Mouse (Mus musculus) megakaryocyte-erythroid progenitor cell, adult 5-6 weeks (primary cell): ENCODE measurements around the gene Aacs. TPM values are rescaled to one million over a fixed set of nuclear protein-coding genes. Genes with fewer than 3 reads are reported as not detected.
"Not testable (repeated sequence)": the region's sequence is repeated elsewhere in the genome, so short reads cannot be mapped to it uniquely, and the experiment has no call there.

Experiments used
- ATAC-seq: replicated peaks from 2 replicates; pipeline ENCODE4 v1.8.0; 2016; ENCODE audit warnings: mild to moderate bottlenecking, inconsistent platforms; ENCODE audit not compliant: severe bottlenecking, poor library complexity, low FRiP score, low TSS enrichment
- total RNA-seq, 2 experiments: library from RNA; stranded (forward) in 1 of 2; stranded (reverse) in 1 of 2; fragments of 200-1000, 215-1000 nt in 1 of 2; fragments of >200 nt in 1 of 2; fragmentation: Nextera tagmentation in 1 of 2; gene quantifications; 2 replicates each; pipeline ENCODE4 v1.2.3; 2014 to 2017

Aacs gene
- total RNA-seq, 2 experiments from 2014 or later: 3.2 to 8.4 TPM

DNA sequence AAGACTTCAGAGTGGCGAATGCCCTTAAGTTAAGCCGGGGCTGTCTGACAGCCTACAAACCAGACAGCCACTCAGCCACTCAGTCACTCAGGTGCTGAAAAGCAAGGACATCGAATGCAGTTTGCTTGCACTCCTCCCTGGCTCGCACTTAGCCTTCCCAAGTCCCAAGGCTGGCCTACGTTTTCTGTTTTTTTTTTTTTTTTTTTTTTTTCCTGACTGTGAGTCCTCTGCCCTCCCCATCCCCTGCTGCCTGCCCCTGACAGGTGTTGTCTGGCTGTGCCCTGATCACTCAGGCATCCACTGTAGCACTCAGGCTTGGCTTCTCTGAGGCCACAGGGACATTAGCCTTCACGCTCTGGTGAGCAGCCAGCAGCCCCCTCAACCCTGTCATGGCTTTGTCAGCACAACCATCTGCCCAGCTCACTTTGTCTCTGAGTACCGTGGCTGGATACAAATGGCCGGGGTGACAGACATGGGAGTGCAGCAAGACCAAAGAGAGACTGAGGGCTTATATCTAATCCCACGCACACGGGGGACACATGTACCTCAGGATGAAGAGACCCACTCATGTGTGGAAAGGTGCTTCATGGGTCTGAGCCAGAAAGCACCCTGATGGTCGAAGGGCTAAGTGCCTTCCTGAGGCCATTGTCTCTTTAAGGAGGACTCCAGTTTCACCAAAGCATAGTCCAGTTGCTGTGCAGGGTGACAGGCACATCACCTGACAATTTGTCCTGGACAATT, 11.9 kb downstream of the Aacs start:
- ATAC-seq: no peak

DNA sequence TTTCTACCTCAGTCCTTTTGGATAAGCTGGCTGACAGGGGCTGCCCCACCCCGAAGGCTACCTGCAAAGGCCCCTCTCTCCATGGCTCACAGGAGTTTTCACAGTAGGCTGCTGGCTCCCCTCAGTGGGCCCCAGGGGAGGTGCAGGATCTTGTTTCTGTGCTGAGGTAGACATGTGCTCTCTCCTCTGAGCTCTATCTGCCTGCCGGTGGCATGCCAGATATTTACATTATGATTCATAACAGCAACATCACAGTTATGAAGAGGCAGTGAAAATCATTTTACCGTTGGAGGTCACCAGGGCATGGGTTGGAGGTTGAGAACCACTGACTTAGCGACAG, 12.5 kb downstream of the Aacs start:
- peak; percentile 54; the same call in 1 of the 2 replicates for ATAC-seq

DNA sequence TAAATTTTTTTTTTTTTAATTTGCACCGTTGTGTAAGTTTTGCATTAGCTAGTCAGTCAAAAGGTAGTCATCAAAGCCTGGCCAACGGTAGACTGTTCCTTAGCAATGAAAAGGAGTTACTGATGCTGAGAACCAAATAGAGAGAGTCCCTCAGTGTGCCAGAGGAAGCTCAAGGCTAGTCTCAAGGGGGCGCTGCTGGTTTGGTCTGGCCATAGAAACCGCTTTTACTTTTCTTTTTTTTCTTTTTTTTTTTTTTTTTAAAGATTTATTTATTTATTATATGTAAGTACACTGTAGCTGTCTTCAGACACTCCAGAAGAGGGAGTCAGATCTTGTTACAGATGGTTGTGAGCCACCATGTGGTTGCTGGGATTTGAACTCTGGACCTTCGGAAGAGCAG, 13.3 kb downstream of the Aacs start:
- ATAC-seq: not testable (repeated sequence)

DNA sequence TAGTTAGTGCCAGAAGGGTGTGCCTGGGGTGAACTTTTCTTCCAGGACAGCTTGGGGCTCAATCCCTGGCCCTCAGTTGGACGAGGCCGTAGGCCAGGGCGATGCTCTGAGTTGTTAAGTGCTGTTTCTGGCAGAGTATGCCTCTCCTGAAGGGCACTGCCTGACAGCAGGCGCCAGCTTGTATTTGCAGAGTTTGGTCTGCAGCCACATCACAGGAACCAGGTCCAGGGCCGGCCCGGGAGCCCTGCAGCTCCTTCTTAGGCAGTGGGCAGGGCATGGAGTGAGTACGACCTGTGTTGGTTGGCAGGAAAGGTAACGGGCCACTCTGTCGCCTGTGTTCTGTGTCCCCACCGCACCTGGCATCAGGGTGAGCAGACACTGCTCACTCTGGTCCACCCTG, 15.5 kb downstream of the Aacs start:
- ATAC-seq: no peak

DNA sequence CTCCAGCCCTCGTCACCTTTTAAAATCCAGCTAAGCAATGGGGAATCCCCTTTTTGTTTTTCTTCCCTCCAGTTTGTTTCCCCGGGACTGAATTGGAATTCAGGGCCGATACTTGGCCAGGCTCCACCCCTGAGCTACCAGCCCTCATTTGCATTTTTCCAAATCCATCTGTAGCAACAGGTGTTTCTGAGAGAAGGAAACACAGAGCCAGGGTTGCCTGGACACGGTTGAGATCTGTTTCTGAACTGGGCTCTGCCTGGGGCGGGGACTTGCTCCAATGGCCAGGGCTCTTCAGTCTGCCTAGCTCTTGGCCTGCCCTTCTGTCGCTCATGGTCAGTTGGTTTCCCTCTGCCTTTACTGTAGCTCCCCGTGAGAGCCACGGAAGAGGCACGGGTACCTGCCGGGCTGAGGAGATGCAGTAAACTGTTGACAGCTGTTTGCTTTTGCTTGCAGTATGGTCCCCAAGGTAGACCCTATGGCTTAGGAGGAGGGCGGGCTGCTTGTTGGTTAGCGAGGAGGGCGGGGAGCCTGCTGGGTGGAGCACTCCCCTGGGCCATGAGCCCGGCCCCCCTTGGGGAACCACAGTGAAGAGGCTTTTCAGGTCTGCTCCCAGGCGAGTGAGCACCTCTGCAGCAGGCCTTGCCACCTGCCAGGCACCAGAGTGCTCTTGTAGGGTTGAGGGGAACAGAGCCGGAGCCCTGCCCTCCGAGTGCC, 16.9 kb downstream of the Aacs start:
- no peak for ATAC-seq

DNA sequence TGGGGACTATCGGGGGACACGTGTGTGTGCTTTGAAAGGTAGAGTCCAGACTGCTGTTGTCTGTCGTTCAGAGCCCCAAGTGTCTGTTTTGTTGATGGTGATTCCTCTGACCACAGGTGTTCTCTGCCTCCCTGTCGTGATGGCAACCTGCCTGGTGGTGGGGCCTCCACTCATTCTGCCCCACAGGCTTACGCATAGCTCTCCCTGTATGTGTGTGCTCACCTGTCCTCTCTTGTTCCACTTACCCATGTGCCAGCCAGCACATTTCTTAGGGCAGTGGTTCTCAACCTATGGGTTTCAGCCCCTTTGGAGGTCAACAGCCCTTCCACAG, 17.4 kb downstream of the Aacs start:
- no peak for ATAC-seq

GRCm38 (mm10) chr5:125495655-125496054, 20.0 kb downstream of the Aacs start:
- ATAC-seq: no peak

DNA sequence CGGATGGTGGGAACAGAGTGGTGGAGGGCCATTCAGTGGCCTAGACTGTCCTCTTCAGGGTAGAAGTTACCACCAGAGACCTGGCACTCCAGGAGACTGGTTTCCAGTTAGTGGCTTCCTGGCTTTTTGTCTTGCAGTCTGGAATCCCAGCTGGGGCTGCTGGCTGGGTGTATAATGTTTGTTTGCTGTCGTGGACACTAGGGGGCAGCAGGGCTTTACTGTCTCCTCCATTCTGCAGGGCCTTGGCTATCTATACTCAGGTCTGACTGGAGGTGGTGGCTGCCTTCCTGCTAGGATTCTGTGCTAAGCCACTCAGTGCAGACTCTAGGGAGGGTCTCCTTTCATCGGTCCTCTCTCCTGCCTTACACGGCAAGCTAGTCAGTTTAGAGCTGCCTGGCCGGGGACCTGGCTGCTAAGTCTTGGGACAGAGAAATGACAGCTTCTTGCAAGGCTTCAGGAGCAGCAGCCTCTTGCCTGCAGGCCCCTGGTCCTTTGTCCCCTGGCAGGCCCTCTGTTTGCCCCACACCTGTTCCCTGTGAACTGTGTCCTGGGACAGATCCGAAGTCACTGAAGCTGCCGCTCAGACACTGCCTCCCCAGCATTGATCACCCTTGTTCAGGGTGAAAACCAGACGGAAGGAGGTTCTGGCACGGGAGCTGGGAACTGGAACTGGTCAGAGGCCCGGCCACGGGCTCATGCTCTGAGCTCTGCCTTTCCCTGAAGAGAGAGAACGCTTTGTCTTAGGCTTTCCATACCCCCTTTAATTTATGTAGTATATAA, 22.4 kb downstream of the Aacs start:
- ATAC-seq: peak; percentile 93

- ATAC-seq: no peak
Measured at GRCm38 (mm10) chr5:125501505-125501904, 25.9 kb downstream of the Aacs start.

- no peak for ATAC-seq
Measured at GRCm38 (mm10) chr5:125502186-125502585, 26.6 kb downstream of the Aacs start.

DNA sequence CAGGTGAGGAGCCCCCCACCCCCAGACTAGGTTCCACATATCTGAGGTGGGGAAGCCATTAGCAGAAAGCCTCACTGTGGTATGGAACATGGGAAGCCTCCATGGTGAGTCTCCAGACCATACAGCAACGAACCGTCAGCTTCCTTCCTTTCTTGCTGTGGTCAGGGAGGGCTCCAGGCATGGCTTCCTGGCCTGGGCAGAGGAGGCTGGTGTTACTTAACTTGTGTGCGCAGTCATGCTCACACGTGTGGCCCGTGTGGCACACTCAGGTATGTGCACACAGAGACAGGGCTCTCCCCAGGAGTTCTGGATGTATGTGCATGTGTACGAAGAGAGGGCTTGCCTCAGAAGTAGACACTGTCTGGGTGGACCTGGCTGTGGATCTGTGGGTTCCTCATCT, 28.0 kb downstream of the Aacs start:
- ATAC-seq: no peak

DNA sequence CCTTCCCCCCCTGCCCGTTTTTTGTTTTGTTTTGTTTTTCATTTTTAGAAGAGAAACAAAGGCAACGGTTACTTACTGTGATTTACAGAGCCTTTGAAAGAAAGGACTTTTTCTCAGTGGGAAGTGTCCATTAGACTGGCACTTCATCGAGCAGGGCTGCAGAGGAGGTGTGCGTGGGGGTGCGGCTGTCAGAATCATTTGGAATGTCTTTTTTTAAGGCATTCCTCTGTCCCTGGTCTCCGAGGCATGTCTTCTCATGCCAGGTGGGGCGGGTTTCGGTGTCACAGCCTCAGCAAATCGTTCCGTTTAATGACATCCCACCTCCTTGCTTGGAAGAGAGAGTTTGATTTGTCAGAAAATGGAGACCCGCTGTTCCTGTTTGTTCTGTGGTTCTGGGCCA, 29.1 kb downstream of the Aacs start:
- ATAC-seq: no peak

GRCm38 (mm10) chr5:125505968-125506367, 30.4 kb downstream of the Aacs start:
- no peak for ATAC-seq

GRCm38 (mm10) chr5:125507582-125507981, 32.0 kb downstream of the Aacs start:
- no peak for ATAC-seq

GRCm38 (mm10) chr5:125508006-125508405, 32.4 kb downstream of the Aacs start:
- ATAC-seq: no peak

DNA sequence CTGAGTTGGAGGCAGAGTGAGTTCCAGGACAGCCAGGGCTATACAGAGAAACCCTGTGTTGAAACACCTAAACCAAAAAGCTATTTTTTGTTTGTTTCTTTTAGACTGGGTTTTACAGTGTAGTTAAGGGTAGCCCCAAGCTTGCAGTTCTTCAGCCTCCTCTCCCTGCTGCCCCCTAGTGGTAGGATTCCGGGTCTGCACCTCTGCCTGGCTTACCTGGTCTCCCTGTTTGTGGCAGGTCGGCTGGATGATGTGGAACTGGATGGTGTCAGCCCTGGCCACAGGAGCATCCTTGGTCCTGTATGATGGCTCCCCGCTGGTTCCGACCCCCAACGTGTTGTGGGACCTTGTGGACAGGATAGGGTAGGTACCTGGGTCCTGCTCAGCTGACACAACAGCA, 33.9 kb downstream of the Aacs start:
- ATAC-seq: peak; percentile 70

GRCm38 (mm10) chr5:125515006-125515405, 39.4 kb downstream of the Aacs start:
- ATAC-seq: no peak

DNA sequence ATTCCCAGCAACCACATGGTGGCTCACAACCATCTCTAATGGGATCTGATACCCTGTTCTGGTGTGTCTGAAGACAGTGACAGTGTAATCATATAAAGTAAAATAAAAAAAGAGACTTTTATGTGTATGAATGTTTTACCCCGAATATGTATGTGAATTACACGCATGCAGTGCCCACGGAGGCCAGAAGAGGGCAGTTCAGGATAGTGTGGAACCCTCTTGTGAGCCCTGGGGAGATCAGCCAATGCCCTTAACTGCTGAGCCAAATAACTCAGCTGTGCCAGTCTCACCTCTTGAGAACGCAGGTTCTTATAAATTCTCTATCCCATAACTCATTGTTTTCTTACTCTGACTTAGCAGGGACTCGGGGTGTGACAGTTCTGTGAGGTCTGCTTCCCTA, 43.0 kb downstream of the Aacs start:
- peak; percentile 57; the same call in 1 of the 2 replicates for ATAC-seq

- peak; percentile 53 for ATAC-seq
Measured at GRCm38 (mm10) chr5:125520930-125521590, 45.4 kb downstream of the Aacs start.

GRCm38 (mm10) chr5:125523361-125523760, 47.7 kb downstream of the Aacs start:
- ATAC-seq: no peak
